Comparison of ENCODE assay signal across 26 mouse cellular contexts in the genomic region with DNA sequence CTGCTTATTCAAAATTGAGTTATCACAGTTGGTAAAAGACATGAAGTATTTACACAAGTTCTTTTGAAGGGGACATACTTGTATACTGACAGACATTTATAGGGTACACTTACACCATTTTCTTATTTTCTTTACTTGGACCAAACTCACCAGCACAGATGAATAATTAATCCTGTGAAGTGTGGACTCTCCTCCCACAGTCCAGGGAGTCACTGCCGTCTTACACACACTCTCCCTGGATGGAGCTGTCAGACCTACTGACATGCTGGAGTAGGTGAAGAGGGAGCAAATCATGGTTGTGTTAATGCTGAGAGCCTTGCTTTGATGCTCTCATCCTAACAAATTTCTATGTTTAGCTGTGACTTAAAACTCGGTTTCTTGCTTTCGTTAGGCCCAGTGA. TPM values are rescaled to one million over a fixed set of nuclear protein-coding genes. Genes with fewer than 3 reads are reported as not detected.
DNase-seq lines count a peak whose midpoint lies in the region; TF ChIP-seq lines count a peak whose summit lies in the region.
"Had no signal": no experiment of that assay in that cellular context is flagged by ENCODE, and none has a peak within 500 bp of the region (broad histone marks: within the 10 kb centered on the region; RNA-seq: fewer than 3 reads in every experiment).

No protein-coding gene starts in this region.

- no peak for TF ChIP-seq POLR2A in kidney, adult 2 months (IDR thresholded peaks at IDR 0.05; ENCODE audit: low read depth, low read length)

- H3K4me3 ChIP-seq in kidney, adult 2 months (ENCODE audit: insufficient read depth, low read depth, low read length): no peak overlapping the region
- H3K4me3 ChIP-seq: embryonic facial prominence, embryonic 12.5 days; embryonic facial prominence, embryonic 15.5 days; gastrocnemius, adult 2 months; heart, embryonic 12.5 days; heart, embryonic 15.5 days; hindbrain, embryonic 10.5 days; hindbrain, embryonic 13.5 days had no signal

- peak; percentile 78 for DNase-seq in kidney, adult 2 months
- no peak for DNase-seq in kidney, postnatal 4 days
- peak; percentile 72 for DNase-seq in kidney, adult 9 months
- DNase-seq in kidney, postnatal 10 days: peak; percentile 19
- peak; percentile 43 to 63 for DNase-seq in kidney, postnatal 36 days
- no peak for DNase-seq in cerebellum, postnatal 14 days
- DNase-seq: adrenal gland, adult 8-10 months; adrenal gland, postnatal 25 days; cerebellum, adult 11-12 months; cerebellum, adult 8-10 months; cerebellum, postnatal 10 days; forebrain, postnatal 0 days; gastrocnemius, adult 2 months; gastrocnemius, postnatal 14 days; heart, adult 11 months; heart, postnatal 10 days; heart, postnatal 36 days had no signal

- 66% methylated on average over 3 of the region's 3 CpGs for WGBS in kidney, adult 2 months

- peaks cover 4% of the 10 kb centered on the region; the same call in 1 of the 2 replicates for H3K4me1 ChIP-seq in kidney, adult 2 months (ENCODE audit: control insufficient read depth, insufficient read depth, low read length)
- H3K4me1 ChIP-seq: embryonic facial prominence, embryonic 12.5 days; embryonic facial prominence, embryonic 15.5 days; heart, embryonic 12.5 days; heart, embryonic 15.5 days; hindbrain, embryonic 10.5 days; hindbrain, embryonic 13.5 days had no signal

- no peak for TF ChIP-seq CTCF in kidney, adult 2 months (conservative IDR thresholded peaks at IDR 0.05; ENCODE audit: insufficient read depth, insufficient read length, low read depth, low read length)

- no peaks in the 10 kb centered on the region for H3K27me3 ChIP-seq in kidney, adult 2 months (replicated peaks; ENCODE audit: control insufficient read depth, insufficient read depth, low read length)
- H3K27me3 ChIP-seq: embryonic facial prominence, embryonic 12.5 days; embryonic facial prominence, embryonic 15.5 days; heart, embryonic 12.5 days; heart, embryonic 15.5 days; hindbrain, embryonic 13.5 days had no signal

- peaks cover 9% of the 10 kb centered on the region for H3K36me3 ChIP-seq in kidney, adult 2 months (ENCODE audit: control insufficient read depth, insufficient read depth, low read length)

- H3K27ac ChIP-seq in kidney, adult 2 months (ENCODE audit: insufficient read depth, low read depth, low read length): no peak overlapping the region
- H3K27ac ChIP-seq: embryonic facial prominence, embryonic 12.5 days; embryonic facial prominence, embryonic 15.5 days; gastrocnemius, adult 2 months; heart, embryonic 15.5 days; hindbrain, embryonic 10.5 days; hindbrain, embryonic 13.5 days had no signal

RNA-seq across cellular contexts. Expression of a gene that starts 7.2 kb away (rescaled TPM):
- polyA plus RNA-seq in kidney, adult 2 months (2012; rRNA removed): not detected in 2 replicates
- polyA plus RNA-seq: brain, embryonic 14.5 days; C2C12; frontal cortex, adult 2 months had no signal

RNA-seq across cellular contexts. Expression of a gene that starts 29.1 kb away (rescaled TPM):
- polyA plus RNA-seq in kidney, adult 2 months (2012; rRNA removed): 18.6 and 20.6 TPM in 2 replicates

RNA-seq across cellular contexts. Expression of a gene that starts 34.0 kb away (rescaled TPM):
- 8.2 and 9.2 TPM in 2 replicates for polyA plus RNA-seq in kidney, adult 2 months (2012; rRNA removed)

Comparison
In these comparisons a context has a peak if more than half of its experiments do, and no peak if none do; other contexts are left out.
1. DNase-seq: peak in kidney, adult 2 months (single experiment), kidney, adult 9 months (single experiment), kidney, postnatal 10 days (single experiment) and kidney, postnatal 36 days (2 of 2); none in kidney, postnatal 4 days (0 of 2) and cerebellum, postnatal 14 days (0 of 2).